Mouse (Mus musculus): ENCODE measurements around the gene Tmprss9.

The Tmprss9 gene

GRCm38 (mm10) chr10:80887181-80887580 lies 15.5 kb downstream of the Tmprss9 start:
- no peak for DNase-seq (ENCODE audit: low read depth in 2 of 2, low spot score in 2 of 2)

GRCm38 (mm10) chr10:80895100-80895499 lies 23.5 kb downstream of the Tmprss9 start:
- no peak for DNase-seq (ENCODE audit: low read depth in 2 of 2, low spot score in 2 of 2)

GRCm38 (mm10) chr10:80895697-80896096 lies 24.0 kb downstream of the Tmprss9 start:
- no peak for DNase-seq (ENCODE audit: low read depth in 2 of 2, low spot score in 2 of 2)

- DNase-seq (ENCODE audit: low read depth in 2 of 2, low spot score in 2 of 2), result no peak
Observed at GRCm38 (mm10) chr10:80896581-80897485, 25.2 kb downstream of the Tmprss9 start.

GRCm38 (mm10) chr10:80897861-80898510 lies 26.3 kb downstream of the Tmprss9 start:
- DNase-seq (ENCODE audit: low read depth in 2 of 2, low spot score in 2 of 2), result no peak

GRCm38 (mm10) chr10:80899074-80899473 lies 27.4 kb downstream of the Tmprss9 start:
- DNase-seq (ENCODE audit: low read depth in 2 of 2, low spot score in 2 of 2), result no peak

GRCm38 (mm10) chr10:80899591-80900317 lies 28.1 kb downstream of the Tmprss9 start:
- DNase-seq (ENCODE audit: low read depth in 2 of 2, low spot score in 2 of 2), result no peak

GRCm38 (mm10) chr10:80900318-80901247 lies 28.9 kb downstream of the Tmprss9 start, which contains the start of gene Timm13:
Gene Timm13 (minus strand): TSS chr10:80900969.
- peak; percentile 93 to 95 for DNase-seq (ENCODE audit: low read depth in 2 of 2, low spot score in 2 of 2)

- no peak for DNase-seq (ENCODE audit: low read depth in 2 of 2, low spot score in 2 of 2)
Observed at GRCm38 (mm10) chr10:80901409-80902272, 30.0 kb downstream of the Tmprss9 start.

- DNase-seq (ENCODE audit: low read depth in 2 of 2, low spot score in 2 of 2), result no peak
Observed at GRCm38 (mm10) chr10:80902273-80902940, 30.8 kb downstream of the Tmprss9 start.

- DNase-seq (ENCODE audit: low read depth in 2 of 2, low spot score in 2 of 2), result no peak
Observed at GRCm38 (mm10) chr10:80903282-80903681, 31.6 kb downstream of the Tmprss9 start.

GRCm38 (mm10) chr10:80904004-80904693 lies 32.5 kb downstream of the Tmprss9 start:
- no peak for DNase-seq (ENCODE audit: low read depth in 2 of 2, low spot score in 2 of 2)

GRCm38 (mm10) chr10:80904709-80905108 lies 33.1 kb downstream of the Tmprss9 start:
- no peak for DNase-seq (ENCODE audit: low read depth in 2 of 2, low spot score in 2 of 2)

GRCm38 (mm10) chr10:80909375-80910162 lies 37.9 kb downstream of the Tmprss9 start:
- DNase-seq (ENCODE audit: low read depth in 2 of 2, low spot score in 2 of 2), result no peak

GRCm38 (mm10) chr10:80911354-80911753 lies 39.7 kb downstream of the Tmprss9 start:
- DNase-seq (ENCODE audit: low read depth in 2 of 2, low spot score in 2 of 2), result no peak

- DNase-seq (ENCODE audit: low read depth in 2 of 2, low spot score in 2 of 2), result no peak
Observed at GRCm38 (mm10) chr10:80911891-80912290, 40.2 kb downstream of the Tmprss9 start.

GRCm38 (mm10) chr10:80913364-80914011 lies 41.8 kb downstream of the Tmprss9 start:
- no peak for DNase-seq (ENCODE audit: low read depth in 2 of 2, low spot score in 2 of 2)
